Comparison of ENCODE assay signal across 10 mouse cellular contexts in genomic region chr17:75464331-75464982, GRCm38 (mm10). TPM values are rescaled to one million over a fixed set of nuclear protein-coding genes. Genes with fewer than 3 reads are reported as not detected.
DNase-seq lines count a peak whose midpoint lies in the region; ATAC-seq and TF ChIP-seq lines count a peak whose summit lies in the region.
"Had no signal": no experiment of that assay in that cellular context is flagged by ENCODE, and none has a peak within 500 bp of the region (broad histone marks: within the 10 kb centered on the region; RNA-seq: fewer than 3 reads in every experiment).

No protein-coding gene starts in this region.

- ATAC-seq in heart, embryonic 11.5 days (replicated peaks; ENCODE audit: insufficient number of reproducible peaks, low FRiP score, low TSS enrichment), result no peak
- ATAC-seq in intestine, embryonic 14.5 days (replicated peaks; ENCODE audit: low FRiP score, low TSS enrichment, low read depth), result no peak
- no peak for ATAC-seq in stomach, postnatal 0 days (ENCODE audit: low FRiP score, low TSS enrichment)
- ATAC-seq in cerebellum, adult (ENCODE audit: insufficient number of reproducible peaks, low FRiP score, low TSS enrichment), result no peak

- no peak for TF ChIP-seq CTCF in stomach, postnatal 0 days (IDR thresholded peaks at IDR 0.05; ENCODE audit: low read depth)

- H3K4me1 ChIP-seq in heart, embryonic 11.5 days (ENCODE audit: control insufficient read depth, insufficient read depth, low read length), result peaks cover 16% of the 10 kb centered on the region
- H3K4me1 ChIP-seq in intestine, embryonic 14.5 days (replicated peaks; ENCODE audit: control insufficient read depth, insufficient read depth, low read length), result peaks cover 19% of the 10 kb centered on the region
- H3K4me1 ChIP-seq in stomach, postnatal 0 days (replicated peaks; ENCODE audit: control insufficient read depth, insufficient read depth), result no peaks in the 10 kb centered on the region; the same call in 1 of the 2 replicates

- H3K36me3 ChIP-seq in heart, embryonic 11.5 days (ENCODE audit: control insufficient read depth, insufficient read depth, low read length), result no peaks in the 10 kb centered on the region
- no peaks in the 10 kb centered on the region for H3K36me3 ChIP-seq in intestine, embryonic 14.5 days (ENCODE audit: control insufficient read depth, insufficient read depth, low read length)
- no peaks in the 10 kb centered on the region for H3K36me3 ChIP-seq in stomach, postnatal 0 days (ENCODE audit: control insufficient read depth, insufficient read depth, low read length)

- no peaks in the 10 kb centered on the region for H3K27me3 ChIP-seq in heart, embryonic 11.5 days (ENCODE audit: control insufficient read depth, insufficient read depth, low read length)
- no peaks in the 10 kb centered on the region for H3K27me3 ChIP-seq in intestine, embryonic 14.5 days (replicated peaks; ENCODE audit: control insufficient read depth, insufficient read depth, low read length)
- H3K27me3 ChIP-seq in stomach, postnatal 0 days (ENCODE audit: control insufficient read depth, insufficient read depth, low read length), result no peaks in the 10 kb centered on the region

- H3K27ac ChIP-seq in heart, embryonic 11.5 days (ENCODE audit: low read depth, low read length), result no peak overlapping the region; the same call in 1 of the 2 replicates
- no peak overlapping the region for H3K27ac ChIP-seq in intestine, embryonic 14.5 days (ENCODE audit: low read depth)
- H3K27ac ChIP-seq in stomach, postnatal 0 days (replicated peaks), result no peak overlapping the region; the same call in 1 of the 2 replicates

- TF ChIP-seq EP300 in stomach, postnatal 0 days (optimal IDR thresholded peaks at IDR 0.05), result no peak

- H3K4me2 ChIP-seq in heart, embryonic 11.5 days, result peak overlapping the region; percentile 59
- H3K4me2 ChIP-seq in intestine, embryonic 14.5 days (ENCODE audit: low read length), result 0 out of 2 replicates have a peak overlapping the region, but pooled peaks have one; percentile 44
- no peak overlapping the region; the same call in 1 of the 2 replicates for H3K4me2 ChIP-seq in stomach, postnatal 0 days (replicated peaks; ENCODE audit: low read depth)

- WGBS in heart, embryonic 11.5 days (ENCODE audit: insufficient replicate concordance), result 4% methylated on average over 9 of the region's 9 CpGs
- 12% methylated on average over 9 of the region's 9 CpGs for WGBS in intestine, embryonic 14.5 days
- WGBS in stomach, postnatal 0 days, result 23% methylated on average over 9 of the region's 9 CpGs

- H3K9me3 ChIP-seq in heart, embryonic 11.5 days (replicated peaks; ENCODE audit: control insufficient read depth, low read length), result no peaks in the 10 kb centered on the region
- no peaks in the 10 kb centered on the region for H3K9me3 ChIP-seq in intestine, embryonic 14.5 days (ENCODE audit: control insufficient read depth, low read length)
- H3K9me3 ChIP-seq in stomach, postnatal 0 days (ENCODE audit: control insufficient read depth, low read length), result no peaks in the 10 kb centered on the region

- DNase-seq in heart, adult 9 months (ENCODE audit: low spot score in 2 of 2), result no peak
- peak; percentile 21 for DNase-seq in ovary, postnatal 36 days (ENCODE audit: low spot score)
- DNase-seq in ovary, postnatal 14 days (ENCODE audit: low spot score), result no peak
- no peak for DNase-seq in intestine, embryonic 14.5 days (ENCODE audit: low spot score)
- no peak for DNase-seq in stomach, postnatal 0 days (ENCODE audit: low spot score)
- no peak for DNase-seq in urinary bladder, postnatal 14 days (ENCODE audit: low spot score)
- DNase-seq: left cerebral cortex, postnatal 4 days; right cerebral cortex, adult 18-20 months had no signal

- peak overlapping the region; percentile 29 for H3K4me3 ChIP-seq in heart, embryonic 11.5 days (ENCODE audit: low read depth, low read length)
- no peak overlapping the region for H3K4me3 ChIP-seq in intestine, embryonic 14.5 days (ENCODE audit: low read depth, low read length)
- 0 out of 2 replicates have a peak overlapping the region, but pooled peaks have one; percentile 24 for H3K4me3 ChIP-seq in stomach, postnatal 0 days (ENCODE audit: low read depth, low read length)

- peak overlapping the region; percentile 47; the same call in 1 of the 2 replicates for H3K9ac ChIP-seq in heart, embryonic 11.5 days (ENCODE audit: low read depth, low read length)
- H3K9ac ChIP-seq in intestine, embryonic 14.5 days (ENCODE audit: low read length), result no peak overlapping the region
- no peak overlapping the region for H3K9ac ChIP-seq in stomach, postnatal 0 days (ENCODE audit: low read length)

RNA-seq across cellular contexts. Expression of gene Rasgrp3, which starts 28.8 kb away (rescaled TPM):
- 18.3 and 18.4 TPM in 2 replicates for polyA plus RNA-seq in heart, embryonic 11.5 days (2014; fragmentation: Nextera tagmentation; extraction: Ambion mirVana)
- 16.2 and 19.4 TPM in 2 replicates for polyA plus RNA-seq in intestine, embryonic 14.5 days (2014; fragmentation: Nextera tagmentation; extraction: Ambion mirVana)
- 5.2 and 8.2 TPM in 2 replicates for polyA plus RNA-seq in stomach, postnatal 0 days (2015; fragmentation: Nextera tagmentation; extraction: Ambion mirVana)
